Mouse (Mus musculus) c-Kit-positive CD71-positive TER-119-negative erythroid progenitor cells, embryonic 14.5 days (primary cell): ENCODE measurements around the gene Myh7.
"Not testable (repeated sequence)": the region's sequence is repeated elsewhere in the genome, so short reads cannot be mapped to it uniquely, and the experiment has no call there.

Source experiments
- DNase-seq: peaks from one replicate; pipeline ENCODE4 v3.0.0-alpha.2; 2013; ENCODE audit warnings: low read depth

Myh7 gene

DNA sequence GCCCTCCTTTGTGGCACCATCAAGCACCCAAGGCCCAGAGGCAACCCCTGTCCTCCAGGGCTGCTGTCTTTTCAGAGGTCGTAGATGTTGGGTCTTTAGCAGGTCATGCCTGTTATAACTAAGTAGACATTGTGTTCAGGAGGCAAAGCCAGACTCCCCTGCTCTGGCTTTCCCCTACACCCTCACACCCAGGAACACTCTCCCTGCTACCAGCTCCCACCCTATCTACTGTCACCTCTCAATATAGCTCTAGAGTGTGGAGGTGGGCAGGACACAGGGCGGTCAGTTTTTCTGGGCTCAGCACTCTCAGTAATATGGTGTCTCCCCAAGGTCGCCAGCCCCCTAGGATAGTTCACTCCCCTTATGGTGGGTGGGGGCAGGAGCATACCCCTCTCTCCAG lies 26.6 kb downstream of the Myh7 start:
- no peak for DNase-seq

DNA sequence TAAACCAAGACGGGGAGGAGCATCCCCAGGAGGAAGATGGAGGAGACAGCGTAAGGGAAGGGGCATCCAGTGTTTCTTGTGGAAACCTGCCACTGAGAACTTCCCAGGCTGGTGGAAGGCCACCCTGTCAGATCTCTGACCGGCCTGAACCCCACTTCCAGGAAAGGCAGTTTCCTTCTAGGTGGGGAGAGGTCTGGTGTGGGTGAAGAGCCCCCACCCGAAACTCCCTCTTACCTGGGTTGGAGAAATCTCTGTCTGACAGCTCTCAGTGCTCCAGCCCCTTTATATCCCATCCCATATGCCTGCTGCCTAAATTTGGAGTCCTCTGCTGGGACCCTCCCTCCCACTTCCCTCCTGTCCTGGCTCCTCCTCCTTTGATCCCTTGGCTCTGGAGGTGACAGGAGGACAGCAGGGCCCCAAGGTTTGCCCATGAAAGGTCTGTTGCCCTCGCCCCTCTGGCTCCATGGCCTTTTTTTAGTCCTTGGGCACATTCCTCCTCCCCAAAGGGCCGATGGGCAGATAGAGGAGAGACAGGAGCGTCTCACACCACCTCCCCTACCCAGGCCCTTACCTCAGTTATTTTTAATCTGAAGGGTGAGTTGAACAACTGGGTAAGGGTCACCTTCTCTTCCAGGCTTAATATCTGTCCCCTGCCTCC lies 28.0 kb downstream of the Myh7 start, which contains the start of gene Myh6:
Gene Myh6 (minus strand): TSS at position 608 of the 658 bp plus-strand sequence.
- DNase-seq: no peak

- no peak for DNase-seq
These were observed 28.8 kb downstream of the Myh7 start for GRCm38 (mm10) chr14:54965631-54966030.

GRCm38 (mm10) chr14:54965044-54965443 lies 29.4 kb downstream of the Myh7 start:
- no peak for DNase-seq

DNA sequence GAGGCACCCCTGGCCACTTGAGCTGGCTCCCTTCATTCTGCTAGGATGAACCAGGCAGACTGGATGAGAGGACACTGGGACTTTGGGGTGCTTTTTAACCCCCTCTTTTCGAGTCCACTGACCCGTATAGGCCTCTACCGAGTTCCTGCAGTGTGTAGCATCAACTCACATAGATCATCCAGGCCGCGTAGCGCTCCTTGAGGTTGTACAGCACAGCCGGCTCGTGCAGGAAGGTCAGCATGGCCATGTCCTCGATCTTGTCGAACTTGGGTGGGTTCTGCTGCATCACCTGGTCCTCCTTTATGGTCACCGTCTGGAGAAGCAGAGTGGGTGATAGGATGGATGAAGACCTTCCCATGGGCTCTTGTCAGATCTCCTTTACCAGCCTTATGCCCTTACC lies 30.7 kb downstream of the Myh7 start:
- no peak for DNase-seq

DNA sequence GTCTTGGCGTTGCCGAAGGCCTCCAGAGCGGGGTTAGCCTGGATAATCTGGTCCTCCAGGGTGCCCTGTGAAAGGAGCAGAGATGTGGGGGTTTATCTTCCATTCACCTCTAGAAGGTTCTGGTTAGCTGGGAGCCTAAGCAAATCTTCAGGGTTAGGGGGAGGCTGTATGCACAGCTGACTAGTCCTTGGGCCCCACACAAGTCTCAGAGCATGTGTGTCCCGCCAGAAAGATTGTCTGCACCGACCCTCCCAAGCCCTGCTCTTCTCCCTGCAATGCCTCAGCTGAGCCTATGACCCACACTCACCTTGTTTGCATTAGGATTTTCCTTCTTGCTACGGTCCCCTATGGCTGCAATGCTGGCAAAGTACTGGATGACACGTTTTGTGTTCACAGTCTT lies 31.7 kb downstream of the Myh7 start:
- no peak for DNase-seq

- DNase-seq: no peak
These were observed 32.9 kb downstream of the Myh7 start for GRCm38 (mm10) chr14:54961487-54961886.

DNA sequence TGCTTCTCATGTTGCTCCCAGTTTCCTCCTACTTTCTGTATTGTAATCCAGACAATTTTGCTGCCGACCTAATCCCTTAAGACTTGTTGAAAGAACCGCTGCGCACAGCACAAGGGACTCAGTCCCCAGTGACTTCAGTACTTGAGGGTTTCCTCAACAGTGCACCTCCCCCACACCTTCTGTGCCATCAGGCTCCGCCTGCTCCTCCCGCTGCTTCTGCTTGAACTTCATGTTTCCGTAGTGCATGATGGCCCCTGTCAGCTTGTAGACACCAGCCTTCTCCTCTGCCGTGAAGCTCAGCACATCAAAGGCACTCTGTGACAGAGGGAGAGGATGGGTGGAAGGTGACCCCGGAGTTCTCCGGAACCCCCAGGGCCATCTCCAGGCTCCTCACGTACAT lies 33.7 kb downstream of the Myh7 start:
- DNase-seq: no peak

- not testable (repeated sequence) for DNase-seq
These were observed 34.4 kb downstream of the Myh7 start for GRCm38 (mm10) chr14:54959853-54960613.

GRCm38 (mm10) chr14:54959197-54959596 lies 35.2 kb downstream of the Myh7 start:
- DNase-seq: no peak

DNA sequence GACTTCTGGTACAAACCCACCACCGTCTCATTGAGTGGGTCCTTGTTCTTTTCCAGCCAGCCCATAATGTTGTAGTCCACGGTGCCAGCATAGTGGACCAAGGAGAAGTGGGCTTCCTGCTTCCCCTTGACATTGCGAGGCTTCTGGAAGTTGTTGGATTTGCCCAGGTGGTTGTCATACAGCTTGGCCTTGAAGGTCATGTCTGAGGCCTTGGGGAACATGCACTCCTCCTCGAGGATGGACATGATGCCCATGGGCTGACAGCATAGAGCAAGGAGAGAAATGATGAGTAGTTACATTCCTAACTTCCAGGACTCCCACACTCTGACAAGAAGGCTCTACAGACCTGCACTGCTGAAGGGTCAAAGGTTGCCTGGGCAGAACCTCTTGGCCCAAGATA lies 35.9 kb downstream of the Myh7 start:
- no peak for DNase-seq

- DNase-seq: no peak
These were observed 37.9 kb downstream of the Myh7 start for GRCm38 (mm10) chr14:54956533-54956932.

- DNase-seq: no peak
These were observed 38.9 kb downstream of the Myh7 start for GRCm38 (mm10) chr14:54955481-54955880.

DNA sequence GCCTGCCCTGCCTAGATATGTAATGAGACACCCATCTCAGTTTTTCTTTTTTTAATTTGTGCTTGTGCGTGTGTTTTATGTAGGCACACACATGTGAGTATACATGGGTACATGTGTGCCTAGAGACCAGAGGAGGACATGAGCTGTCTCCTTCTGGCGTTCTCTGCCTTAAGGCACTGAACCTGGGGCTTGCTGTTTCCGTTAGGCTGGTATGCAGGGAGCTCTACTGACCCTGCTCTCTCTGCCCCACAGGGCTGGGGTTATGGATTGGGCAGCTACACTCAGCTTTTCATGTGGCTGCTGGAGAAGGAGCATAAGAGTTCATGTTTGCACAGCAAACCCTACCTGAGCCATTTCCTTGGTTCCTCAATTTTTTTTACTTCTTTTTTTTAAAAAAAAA lies 40.0 kb downstream of the Myh7 start:
- no peak for DNase-seq

GRCm38 (mm10) chr14:54953664-54954206 lies 40.7 kb downstream of the Myh7 start:
- no peak for DNase-seq

GRCm38 (mm10) chr14:54951587-54951986 lies 42.8 kb downstream of the Myh7 start:
- DNase-seq: no peak

DNA sequence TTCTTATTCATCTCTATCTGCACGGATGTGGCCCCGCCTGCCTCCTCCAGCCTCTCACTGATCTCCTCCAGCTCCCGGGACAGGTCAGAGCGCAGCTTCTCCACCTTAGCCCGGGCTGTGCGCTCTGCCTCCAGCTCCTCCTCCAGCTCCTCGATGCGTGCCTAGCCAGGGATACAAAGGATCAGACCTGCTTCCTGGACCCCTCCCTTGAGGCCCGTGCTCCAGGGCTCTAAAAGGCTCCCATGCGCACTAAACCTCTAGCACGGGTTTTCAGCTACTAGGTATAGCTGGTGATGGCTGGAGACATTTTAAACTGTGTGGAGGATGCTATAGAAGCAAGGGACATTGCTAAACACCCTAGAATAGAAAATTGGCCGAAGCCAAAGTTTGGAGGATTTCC lies 43.9 kb downstream of the Myh7 start:
- DNase-seq: no peak

GRCm38 (mm10) chr14:54948781-54949180 lies 45.6 kb downstream of the Myh7 start:
- no peak for DNase-seq

- DNase-seq: not testable (repeated sequence)
These were observed 47.4 kb downstream of the Myh7 start for GRCm38 (mm10) chr14:54947008-54947407.

GRCm38 (mm10) chr14:54945975-54946704 lies 48.3 kb downstream of the Myh7 start:
- no peak for DNase-seq

DNA sequence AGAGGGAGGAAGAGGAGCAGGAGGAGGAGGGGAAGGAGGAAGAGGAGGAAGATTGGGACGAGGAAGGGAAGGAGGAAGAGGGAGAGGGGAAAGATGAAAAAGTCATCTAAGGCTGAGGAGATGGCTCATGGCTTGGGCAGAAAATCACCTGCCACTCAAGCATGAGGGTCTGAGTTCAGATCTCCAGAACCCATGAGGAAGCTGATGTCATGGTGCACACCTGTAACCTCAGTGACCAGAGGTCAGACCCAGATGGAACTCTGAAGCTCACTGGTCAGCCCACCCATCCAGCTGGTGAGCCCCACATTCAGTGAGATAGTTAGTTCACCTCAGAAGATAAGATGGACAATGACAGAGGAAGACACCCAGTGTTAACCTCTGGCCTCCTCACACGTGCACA lies 49.5 kb downstream of the Myh7 start:
- no peak for DNase-seq

DNA sequence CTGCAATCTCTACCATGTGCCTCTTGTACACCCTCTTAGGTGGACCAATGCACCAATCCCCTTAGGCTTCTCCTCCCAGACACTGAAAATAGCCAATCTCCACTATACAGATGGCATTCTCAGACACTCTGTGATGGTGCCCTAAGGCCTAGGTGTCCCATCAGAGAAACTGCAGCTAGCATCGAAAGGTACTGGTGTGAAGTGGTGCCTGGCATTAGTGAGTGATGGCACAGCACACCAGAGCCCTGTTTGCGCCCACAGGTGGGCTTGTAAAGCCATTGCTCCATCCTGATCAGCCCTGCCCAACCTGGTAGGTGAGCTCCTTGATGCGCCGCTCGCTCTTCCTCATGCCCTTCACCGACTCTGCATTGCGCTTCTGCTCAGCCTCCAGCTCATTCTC lies 50.5 kb downstream of the Myh7 start:
- no peak for DNase-seq

DNA sequence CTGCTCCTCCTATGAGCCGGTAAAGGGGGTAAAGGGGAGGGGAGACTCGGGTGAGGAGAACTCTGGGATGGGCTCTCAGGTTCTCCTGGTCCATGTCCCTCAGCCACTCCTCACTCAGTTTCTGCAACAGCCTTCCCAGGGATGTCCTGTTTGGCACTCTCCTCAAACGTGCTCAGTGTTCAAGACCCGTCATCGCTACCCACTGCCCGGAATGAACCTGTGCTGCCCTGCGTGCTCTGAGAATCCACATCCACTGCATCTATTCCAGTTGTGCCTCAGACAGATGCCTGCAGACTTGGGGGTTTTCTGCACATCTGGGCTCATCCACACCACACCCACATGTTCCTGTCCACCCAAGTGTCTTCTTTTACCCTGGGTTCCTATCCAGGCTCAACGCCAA lies 51.9 kb downstream of the Myh7 start:
- no peak for DNase-seq
